Mouse (Mus musculus) lung, postnatal 36 days (tissue): ENCODE measurements around the gene Git1.

Experiments
- DNase-seq: peaks from one replicate; pipeline ENCODE4 v3.0.0; 2022; ENCODE audit warnings: mixed read lengths

Gene Git1

GRCm38 (mm10) chr11:77483510-77484255 is 9.7 kb upstream of the Git1 start:
- peak; percentile 32 for DNase-seq

- no peak for DNase-seq
These were observed 8.1 kb upstream of the Git1 start for GRCm38 (mm10) chr11:77485229-77485628.

GRCm38 (mm10) chr11:77486798-77487197 is 6.6 kb upstream of the Git1 start:
- DNase-seq: no peak

GRCm38 (mm10) chr11:77488771-77489581 is 4.4 kb upstream of the Git1 start:
- DNase-seq: peak; percentile 15

- DNase-seq: peak; percentile 80
These were observed 3.6 kb upstream of the Git1 start, which contains the start of gene Ankrd13b for GRCm38 (mm10) chr11:77489591-77490235. TSS of gene Ankrd13b (minus strand) at chr11:77489678.

GRCm38 (mm10) chr11:77490451-77490850 is 2.9 kb upstream of the Git1 start:
- no peak for DNase-seq

GRCm38 (mm10) chr11:77491123-77491501 is 2.2 kb upstream of the Git1 start:
- peak; percentile 94 for DNase-seq

- DNase-seq: peak; percentile 67
These were observed 1.7 kb upstream of the Git1 start for GRCm38 (mm10) chr11:77491502-77492291.

- no peak for DNase-seq
These were observed 971 bp upstream of the Git1 start for GRCm38 (mm10) chr11:77492311-77492871.

GRCm38 (mm10) chr11:77492911-77493332 is 440 bp upstream of the Git1 start:
- peak; percentile 97 for DNase-seq

- no peak for DNase-seq
These were observed 948 bp downstream of the Git1 start for GRCm38 (mm10) chr11:77494344-77494676.

GRCm38 (mm10) chr11:77494782-77495181 is 1.4 kb downstream of the Git1 start:
- no peak for DNase-seq

GRCm38 (mm10) chr11:77495507-77495906 is 2.1 kb downstream of the Git1 start:
- DNase-seq: no peak

- peak; percentile 93 for DNase-seq
These were observed 4.0 kb downstream of the Git1 start for GRCm38 (mm10) chr11:77497341-77497756.

- peak; percentile 82 for DNase-seq
These were observed 4.5 kb downstream of the Git1 start for GRCm38 (mm10) chr11:77497851-77498250.

GRCm38 (mm10) chr11:77498261-77499139 is 5.1 kb downstream of the Git1 start:
- no peak for DNase-seq

- DNase-seq: no peak
These were observed 6.0 kb downstream of the Git1 start for GRCm38 (mm10) chr11:77499354-77499753.

- DNase-seq: peak; percentile 16
These were observed 7.3 kb downstream of the Git1 start for GRCm38 (mm10) chr11:77500361-77501325.

GRCm38 (mm10) chr11:77501392-77501791 is 8.0 kb downstream of the Git1 start:
- peak; percentile 92 for DNase-seq

GRCm38 (mm10) chr11:77501971-77502370 is 8.6 kb downstream of the Git1 start:
- no peak for DNase-seq
